Mouse (Mus musculus): ENCODE measurements around the gene Nav2. TPM values are rescaled to one million over a fixed set of nuclear protein-coding genes. Genes with fewer than 3 reads are reported as not detected.

Nav2 gene
- polyA plus RNA-seq, 1 experiment from 2014 or later, result 2.2 TPM

GRCm38 (mm10) chr7:49209526-49209925 lies 301.0 kb downstream of the Nav2 start:
- Histone ChIP-seq H3K36me3 (replicated peaks) (no peaks in the 10 kb centered on the region), H3K4me3 (replicated peaks) (no peak overlapping the region), H3K27ac (replicated peaks) (no peak overlapping the region), H3K4me2 (no peak overlapping the region), H3K27me3 (no peaks in the 10 kb centered on the region), H3K4me1 (replicated peaks) (no peaks in the 10 kb centered on the region), H3K9ac (no peak overlapping the region), H3K9me3 (replicated peaks) (no peaks in the 10 kb centered on the region)
- no peak for ATAC-seq (ENCODE audit: insufficient read depth)
- 49% methylated on average over 7 of the region's 7 CpGs for WGBS (ENCODE audit: insufficient replicate concordance)

- no peak for ATAC-seq (ENCODE audit: insufficient read depth)
- H3K9me3 ChIP-seq (replicated peaks), result no peaks in the 10 kb centered on the region
- WGBS (ENCODE audit: insufficient replicate concordance), result 74% methylated on average over 8 of the region's 8 CpGs
These were observed 302.2 kb downstream of the Nav2 start for GRCm38 (mm10) chr7:49210721-49211120.

GRCm38 (mm10) chr7:49213011-49213410 lies 304.5 kb downstream of the Nav2 start:
- Histone ChIP-seq H3K27ac (replicated peaks) (no peak overlapping the region), H3K27me3 (no peaks in the 10 kb centered on the region), H3K36me3 (replicated peaks) (no peaks in the 10 kb centered on the region), H3K4me3 (replicated peaks) (no peak overlapping the region), H3K9me3 (replicated peaks) (no peaks in the 10 kb centered on the region), H3K4me2 (no peak overlapping the region), H3K4me1 (replicated peaks) (no peaks in the 10 kb centered on the region), H3K9ac (no peak overlapping the region)
- WGBS (ENCODE audit: insufficient replicate concordance), result 49% methylated on average over 4 of the region's 4 CpGs
- no peak for ATAC-seq (ENCODE audit: insufficient read depth)

More at GRCm38 (mm10) chr7:49210721-49211120, 302.2 kb downstream of the Nav2 start:
- Histone ChIP-seq H3K4me1 (replicated peaks) (no peaks in the 10 kb centered on the region), H3K4me3 (replicated peaks) (no peak overlapping the region), H3K36me3 (replicated peaks) (no peaks in the 10 kb centered on the region), H3K27ac (replicated peaks) (no peak overlapping the region), H3K4me2 (no peak overlapping the region), H3K27me3 (no peaks in the 10 kb centered on the region), H3K9ac (no peak overlapping the region)

- Histone ChIP-seq H3K9me3 (replicated peaks) (no peaks in the 10 kb centered on the region), H3K36me3 (replicated peaks) (no peaks in the 10 kb centered on the region), H3K4me2 (no peak overlapping the region), H3K9ac (no peak overlapping the region), H3K4me3 (replicated peaks) (no peak overlapping the region), H3K4me1 (replicated peaks) (no peaks in the 10 kb centered on the region), H3K27ac (replicated peaks) (no peak overlapping the region), H3K27me3 (no peaks in the 10 kb centered on the region)
- WGBS (ENCODE audit: insufficient replicate concordance), result 52% methylated on average over 6 of the region's 6 CpGs
- no peak for ATAC-seq (ENCODE audit: insufficient read depth)
These were observed 309.3 kb downstream of the Nav2 start for GRCm38 (mm10) chr7:49217786-49218185.

GRCm38 (mm10) chr7:49225741-49226140 lies 317.2 kb downstream of the Nav2 start:
- Histone ChIP-seq H3K27me3 (no peaks in the 10 kb centered on the region), H3K4me2 (no peak overlapping the region), H3K27ac (replicated peaks) (no peak overlapping the region), H3K36me3 (replicated peaks) (no peaks in the 10 kb centered on the region), H3K4me3 (replicated peaks) (no peak overlapping the region), H3K9ac (no peak overlapping the region), H3K4me1 (replicated peaks) (no peaks in the 10 kb centered on the region), H3K9me3 (replicated peaks) (no peaks in the 10 kb centered on the region)
- WGBS (ENCODE audit: insufficient replicate concordance), result 55% methylated on average over 5 of the region's 5 CpGs
- no peak for ATAC-seq (ENCODE audit: insufficient read depth)

GRCm38 (mm10) chr7:49232969-49233368 lies 324.5 kb downstream of the Nav2 start:
- H3K4me1 ChIP-seq (replicated peaks), result peaks cover 7% of the 10 kb centered on the region
- H3K9me3 ChIP-seq (replicated peaks), result no peaks in the 10 kb centered on the region
- no peaks in the 10 kb centered on the region for H3K36me3 ChIP-seq (replicated peaks)
- no peak for ATAC-seq (ENCODE audit: insufficient read depth)
- H3K27me3 ChIP-seq, result no peaks in the 10 kb centered on the region
- H3K9ac ChIP-seq, result no peak overlapping the region
- H3K4me2 ChIP-seq, result no peak overlapping the region
- H3K4me3 ChIP-seq (replicated peaks), result no peak overlapping the region
- H3K27ac ChIP-seq (replicated peaks), result no peak overlapping the region
- WGBS (ENCODE audit: insufficient replicate concordance), result 57% methylated on average over 2 of the region's 2 CpGs

GRCm38 (mm10) chr7:49234288-49234687 lies 325.8 kb downstream of the Nav2 start:
- ATAC-seq (ENCODE audit: insufficient read depth), result no peak
- Histone ChIP-seq H3K27ac (replicated peaks) (no peak overlapping the region), H3K4me1 (replicated peaks) (peaks cover 7% of the 10 kb centered on the region), H3K27me3 (no peaks in the 10 kb centered on the region), H3K9ac (no peak overlapping the region), H3K36me3 (replicated peaks) (no peaks in the 10 kb centered on the region), H3K4me3 (replicated peaks) (no peak overlapping the region), H3K9me3 (replicated peaks) (no peaks in the 10 kb centered on the region), H3K4me2 (no peak overlapping the region)
- WGBS (ENCODE audit: insufficient replicate concordance), result 56% methylated on average over 8 of the region's 8 CpGs

GRCm38 (mm10) chr7:49235271-49235681 lies 326.8 kb downstream of the Nav2 start:
- 51% methylated on average over 9 of the region's 9 CpGs for WGBS (ENCODE audit: insufficient replicate concordance)

GRCm38 (mm10) chr7:49235821-49236220 lies 327.3 kb downstream of the Nav2 start:
- no peaks in the 10 kb centered on the region for H3K36me3 ChIP-seq (replicated peaks)
- no peak overlapping the region for H3K4me2 ChIP-seq
- no peaks in the 10 kb centered on the region for H3K9me3 ChIP-seq (replicated peaks)
- peaks cover 7% of the 10 kb centered on the region for H3K4me1 ChIP-seq (replicated peaks)
- no peak overlapping the region for H3K4me3 ChIP-seq (replicated peaks)
- no peak for ATAC-seq (ENCODE audit: insufficient read depth)
- H3K27me3 ChIP-seq, result no peaks in the 10 kb centered on the region; the same call in 1 of the 2 replicates
- H3K27ac ChIP-seq (replicated peaks), result no peak overlapping the region
- no peak overlapping the region for H3K9ac ChIP-seq
- 38% methylated on average over 3 of the region's 3 CpGs for WGBS (ENCODE audit: insufficient replicate concordance)

More at GRCm38 (mm10) chr7:49235271-49235681, 326.8 kb downstream of the Nav2 start:
- H3K27me3 ChIP-seq, result no peaks in the 10 kb centered on the region
- no peak for ATAC-seq (ENCODE audit: insufficient read depth)
- no peak overlapping the region for H3K4me2 ChIP-seq
- no peaks in the 10 kb centered on the region for H3K36me3 ChIP-seq (replicated peaks)
- H3K4me3 ChIP-seq (replicated peaks), result no peak overlapping the region
- no peaks in the 10 kb centered on the region for H3K9me3 ChIP-seq (replicated peaks)
- H3K27ac ChIP-seq (replicated peaks), result no peak overlapping the region
- H3K9ac ChIP-seq, result no peak overlapping the region
- H3K4me1 ChIP-seq (replicated peaks), result peaks cover 7% of the 10 kb centered on the region

- Histone ChIP-seq H3K36me3 (replicated peaks) (no peaks in the 10 kb centered on the region), H3K4me1 (replicated peaks) (peaks cover 7% of the 10 kb centered on the region), H3K4me2 (no peak overlapping the region), H3K9ac (no peak overlapping the region), H3K27me3 (peaks cover 35% of the 10 kb centered on the region), H3K9me3 (replicated peaks) (no peaks in the 10 kb centered on the region), H3K27ac (replicated peaks) (no peak overlapping the region), H3K4me3 (replicated peaks) (no peak overlapping the region)
- 34% methylated on average over 7 of the region's 7 CpGs for WGBS (ENCODE audit: insufficient replicate concordance)
- no peak for ATAC-seq (ENCODE audit: insufficient read depth)
These were observed 331.9 kb downstream of the Nav2 start for GRCm38 (mm10) chr7:49240461-49240860.

GRCm38 (mm10) chr7:49241229-49241751 lies 332.8 kb downstream of the Nav2 start:
- Histone ChIP-seq H3K27ac (replicated peaks) (no peak overlapping the region), H3K4me1 (replicated peaks) (peaks cover 10% of the 10 kb centered on the region), H3K36me3 (replicated peaks) (no peaks in the 10 kb centered on the region), H3K9me3 (replicated peaks) (no peaks in the 10 kb centered on the region), H3K9ac (no peak overlapping the region), H3K4me2 (no peak overlapping the region), H3K4me3 (replicated peaks) (no peak overlapping the region), H3K27me3 (peaks cover 43% of the 10 kb centered on the region)
- ATAC-seq (ENCODE audit: insufficient read depth), result no peak
- WGBS (ENCODE audit: insufficient replicate concordance), result 44% methylated on average over 3 of the region's 3 CpGs

GRCm38 (mm10) chr7:49242261-49242660 lies 333.7 kb downstream of the Nav2 start:
- no peak overlapping the region for H3K4me3 ChIP-seq (replicated peaks)
- H3K4me1 ChIP-seq (replicated peaks), result peaks cover 19% of the 10 kb centered on the region
- H3K9me3 ChIP-seq (replicated peaks), result no peaks in the 10 kb centered on the region
- no peak overlapping the region for H3K27ac ChIP-seq (replicated peaks)
- H3K4me2 ChIP-seq, result no peak overlapping the region
- WGBS (ENCODE audit: insufficient replicate concordance), result 56% methylated on average over 5 of the region's 5 CpGs
- ATAC-seq (ENCODE audit: insufficient read depth), result no peak
- H3K9ac ChIP-seq, result no peak overlapping the region
- H3K36me3 ChIP-seq (replicated peaks), result no peaks in the 10 kb centered on the region
- peaks cover 53% of the 10 kb centered on the region for H3K27me3 ChIP-seq
